Mouse (Mus musculus) naive thymus-derived CD4-positive, alpha-beta T cell, adult 2 months (primary cell): ENCODE results near the gene Lrrc49.
A peak's percentile ranks its signal among the peaks of the same experiment; 100 is the strongest.

Experiments used
- DNase-seq: peaks from one replicate; pipeline ENCODE4 v3.0.0-alpha.2; 2011; ENCODE audit warnings: low read depth

The Lrrc49 gene

DNA sequence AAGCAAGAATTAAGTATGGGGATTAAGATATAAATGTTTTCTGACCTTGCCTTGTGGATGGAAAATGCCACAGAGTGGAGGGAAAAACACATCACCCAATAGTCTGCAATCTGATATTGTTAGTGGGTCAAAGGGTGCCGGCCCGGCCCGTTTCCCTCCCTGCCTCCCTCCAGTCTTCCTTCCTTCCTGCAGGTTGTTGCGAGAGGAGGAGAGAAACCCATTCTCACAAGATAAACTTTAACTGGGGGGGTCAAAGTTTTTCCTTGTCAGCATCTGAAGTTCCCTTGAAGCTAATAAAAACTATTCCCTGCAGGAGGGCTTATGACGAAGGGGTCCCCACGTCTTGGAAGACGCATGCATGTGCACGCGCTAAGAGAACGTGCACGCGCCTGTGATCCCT lies 157.6 kb downstream of the Lrrc49 start:
- DNase-seq, result no peak

DNA sequence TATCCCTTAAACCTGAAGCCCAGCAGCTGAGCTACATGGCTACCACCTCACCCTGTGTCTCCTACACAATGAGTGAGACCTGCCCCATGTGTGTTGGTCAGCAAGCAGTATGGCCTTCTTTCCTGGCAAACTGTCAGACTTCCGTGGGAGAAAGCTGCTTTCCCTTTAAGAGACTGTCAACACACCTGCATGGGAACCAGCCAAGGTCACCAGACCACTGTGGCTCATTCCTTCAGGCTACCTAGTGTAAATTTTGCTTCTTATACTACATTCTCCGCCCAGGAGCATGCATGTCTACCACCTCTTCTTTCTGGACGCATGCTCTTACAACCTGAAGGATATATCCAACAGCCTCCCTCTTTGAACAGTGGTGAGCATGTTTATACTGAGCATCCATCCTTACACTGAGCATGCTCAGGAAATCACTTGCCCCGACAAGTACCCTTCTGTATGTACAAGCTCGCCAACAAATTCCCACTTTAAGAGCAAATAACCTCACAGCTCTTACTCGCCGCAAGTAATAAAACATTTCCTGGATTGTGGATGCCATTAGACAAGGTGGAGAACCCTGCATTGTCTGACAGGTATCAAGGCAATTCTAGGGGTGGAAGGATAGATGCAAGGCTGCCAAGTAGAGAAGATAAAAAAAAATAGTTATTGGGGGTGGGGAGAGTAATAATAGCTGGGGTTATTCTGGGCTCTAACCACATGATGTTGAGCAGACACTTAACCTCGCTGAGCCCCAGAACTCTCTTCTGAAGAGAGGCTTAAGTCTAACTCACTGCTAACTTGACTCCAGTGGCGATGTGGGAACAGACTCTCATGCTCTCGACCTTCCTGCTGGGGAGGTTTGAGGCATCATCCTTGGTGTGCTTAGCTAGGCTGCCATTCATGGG lies 158.4 kb downstream of the Lrrc49 start:
- no peak for DNase-seq

DNA sequence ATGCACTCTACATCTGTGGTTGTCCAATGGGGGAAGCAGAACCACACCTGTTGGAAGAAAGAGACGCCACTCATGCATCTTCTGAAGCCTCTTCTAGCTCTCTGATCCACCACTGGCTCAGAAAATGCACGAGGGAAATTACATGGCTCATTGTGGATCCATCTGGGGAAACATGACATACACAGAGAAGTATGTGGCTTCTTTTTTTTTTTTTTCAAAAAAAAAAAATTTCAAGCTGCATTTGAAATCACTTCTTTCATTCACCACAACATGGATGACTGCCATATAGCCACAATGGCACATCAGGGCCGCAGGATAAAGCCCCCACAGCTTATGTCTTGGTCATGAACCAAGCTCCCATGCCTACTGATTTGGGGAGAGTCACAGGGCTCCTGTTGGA lies 159.7 kb downstream of the Lrrc49 start:
- DNase-seq, result no peak

DNA sequence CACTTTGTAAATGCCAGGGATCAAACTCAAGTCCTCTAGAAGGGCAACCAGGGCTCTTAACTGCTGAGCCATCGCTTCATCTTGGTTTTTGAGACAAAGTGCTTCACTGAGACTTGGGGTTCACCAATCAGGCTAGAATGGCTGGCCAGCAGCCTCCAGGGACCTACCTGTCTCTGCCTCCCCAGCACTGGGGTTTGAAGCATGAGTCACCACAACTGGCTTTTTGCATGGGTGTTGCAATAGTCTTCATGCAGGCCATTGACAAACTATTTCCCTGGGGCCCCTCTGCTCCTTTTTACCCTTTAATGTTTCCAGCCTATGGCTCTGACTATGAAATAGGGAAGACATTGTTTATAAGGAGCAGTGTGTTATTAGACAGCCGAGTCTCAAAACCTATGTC lies 160.1 kb downstream of the Lrrc49 start:
- no peak for DNase-seq

DNA sequence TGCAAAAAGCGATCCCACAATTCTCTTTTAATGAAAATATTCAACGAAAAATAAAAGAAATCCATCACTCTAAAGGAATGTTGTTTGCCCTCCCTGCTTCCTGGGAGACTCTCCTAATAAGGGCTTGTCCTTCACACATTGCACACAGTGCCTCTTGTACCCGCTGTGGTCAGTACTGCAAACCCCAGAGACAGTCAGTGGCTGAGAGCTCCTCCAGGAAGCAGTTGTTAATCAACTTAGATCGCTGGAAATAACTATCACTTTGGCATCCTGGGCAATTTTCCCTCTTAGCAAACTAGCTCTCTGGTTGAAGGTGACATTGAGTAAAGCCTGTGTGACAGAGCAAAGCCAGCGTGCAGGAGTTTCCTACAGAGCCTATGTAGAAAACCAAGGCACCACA lies 160.9 kb downstream of the Lrrc49 start:
- DNase-seq, result no peak

DNA sequence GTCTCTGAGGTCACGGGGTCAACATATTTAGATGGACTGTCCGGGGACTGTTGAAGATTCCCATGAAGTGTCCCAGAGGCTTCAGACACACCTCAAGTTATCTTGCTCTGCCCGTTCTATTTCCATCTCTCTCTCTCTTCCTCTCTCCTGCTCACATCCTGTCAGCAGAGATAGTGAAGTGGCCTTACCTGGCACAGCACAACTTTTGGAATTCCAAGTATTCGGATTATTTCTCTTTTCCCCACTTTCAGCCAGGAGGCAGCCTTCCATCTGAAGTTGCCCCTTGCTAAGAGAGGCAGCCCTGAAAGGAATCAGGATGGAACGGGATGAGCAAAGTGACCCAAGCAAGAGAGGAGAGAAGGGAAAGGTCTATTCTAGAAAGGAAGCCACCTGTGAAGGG lies 161.8 kb downstream of the Lrrc49 start:
- no peak for DNase-seq

DNA sequence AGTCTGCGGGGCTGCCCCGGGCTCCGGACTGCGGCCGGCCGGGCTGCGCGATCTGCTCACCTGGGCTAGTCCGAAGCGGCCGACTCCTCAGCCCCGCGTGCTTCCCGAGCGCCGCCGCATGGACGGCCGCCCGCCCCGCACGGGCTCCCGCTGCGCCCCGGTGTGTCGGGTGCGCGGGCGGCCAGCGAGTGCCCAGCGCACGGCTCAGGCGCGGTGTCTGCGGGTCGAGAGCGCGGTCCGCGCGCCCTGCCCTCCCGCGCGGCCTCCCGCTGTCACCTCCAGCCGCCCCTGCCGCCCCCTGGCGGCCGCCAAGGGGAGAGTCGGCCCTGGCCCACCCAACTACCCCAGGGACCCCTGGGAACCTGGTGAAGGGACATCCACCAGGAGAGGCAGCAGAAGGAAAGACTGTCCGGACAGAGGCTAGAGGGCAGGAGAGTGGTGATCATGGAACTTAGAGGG lies 166.1 kb downstream of the Lrrc49 start, which contains the start of gene Thsd4:
Thsd4 (minus strand) TSS at position 241 of the 459 bp plus-strand sequence.
- peak; percentile 3 for DNase-seq

DNA sequence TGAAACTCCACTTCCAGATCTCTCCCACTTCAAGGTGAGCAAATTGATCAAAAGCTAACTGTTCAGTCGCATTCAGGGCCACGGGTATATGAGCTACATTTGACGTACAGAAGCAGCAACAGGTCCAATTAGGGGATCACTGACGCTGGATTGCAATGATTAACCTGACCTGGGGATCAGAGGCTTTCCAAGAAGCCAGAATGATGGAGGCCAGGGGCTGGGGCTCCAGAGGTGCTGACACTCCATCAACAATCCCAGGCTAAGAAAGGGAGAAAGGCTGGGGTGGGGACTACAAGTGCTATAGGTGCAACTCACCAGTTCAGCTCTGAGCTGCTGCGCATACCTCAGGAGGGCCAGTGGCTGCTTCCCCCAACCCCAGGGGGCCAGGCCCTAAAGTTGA lies 166.8 kb downstream of the Lrrc49 start:
- no peak for DNase-seq

DNA sequence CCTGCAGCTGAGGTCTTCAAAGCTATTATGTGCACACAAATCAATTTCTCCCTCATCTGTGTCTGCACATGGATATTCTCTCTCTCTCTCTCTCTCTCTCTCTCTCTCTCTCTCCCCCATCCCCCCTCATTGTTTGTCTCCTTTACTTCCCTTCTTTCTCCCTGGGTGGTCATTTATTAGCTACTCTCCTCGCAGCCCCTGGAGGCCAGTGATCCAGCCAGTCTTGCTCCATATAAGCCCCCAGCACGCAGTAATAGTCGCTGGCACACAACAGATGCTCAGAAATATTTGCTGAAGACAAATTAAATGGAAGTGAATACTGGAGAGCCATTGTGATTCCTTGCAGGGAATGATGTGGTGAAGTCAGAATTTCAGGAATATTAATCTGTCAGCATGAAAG lies 168.4 kb downstream of the Lrrc49 start:
- no peak for DNase-seq
